Mouse (Mus musculus): ENCODE data around the gene Rpl36a.

- TF ChIP-seq POLR2A (IDR thresholded peaks at IDR 0.05; ENCODE audit: control insufficient read depth, extremely low read depth, insufficient read depth, low read length, poor library complexity) (no peak), CTCF (IDR thresholded peaks at IDR 0.05; ENCODE audit: borderline replicate concordance, control insufficient read depth, extremely low read depth, insufficient read depth, low read length, poor library complexity) (no peak)
These were observed 50.4 kb downstream of the Rpl36a start for GRCm38 (mm10) chrX:134635860-134636259.

All from thymus, adult 2 months (tissue).